Mouse (Mus musculus): ENCODE data around the gene Olfr834. TPM values are rescaled to one million over a fixed set of nuclear protein-coding genes. Genes with fewer than 3 reads are reported as not detected.

The Olfr834 gene
- not detected for polyA plus RNA-seq (2021)

- ChIA-PET POLR2A (no interaction called here), CTCF (no interaction called here)
- ATAC-seq (no peak), DNase-seq (ENCODE audit: low read depth, low spot score) (no peak)
- no peaks in the 10 kb centered on the region for H3K27me3 ChIP-seq
- in situ Hi-C loops (cut with MboI; ENCODE audit: low pct_unique_long_range_greater_than_20kb), result no loop called here
- no peak for TF ChIP-seq CTCF (IDR thresholded peaks at IDR 0.05)
Measured at GRCm38 (mm10) chr9:18987690-18988089, at the start of gene Olfr834. Gene Olfr834, plus strand, starts transcription at chr9:18987990.

- ChIA-PET CTCF (no interaction called here), POLR2A (no interaction called here)
- TF ChIP-seq CTCF (IDR thresholded peaks at IDR 0.05), result no peak
- ATAC-seq (no peak), DNase-seq (ENCODE audit: low read depth, low spot score) (no peak)
- in situ Hi-C loops (cut with MboI; ENCODE audit: low pct_unique_long_range_greater_than_20kb), result no loop called here
- H3K27me3 ChIP-seq, result no peaks in the 10 kb centered on the region
Measured at GRCm38 (mm10) chr9:18962021-18962420, 25.8 kb upstream of the Olfr834 start.

GRCm38 (mm10) chr9:19032435-19032834 is 44.6 kb downstream of the Olfr834 start, which contains the start of gene Olfr835:
Gene Olfr835, plus strand, starts transcription at chr9:19032735.
- TF ChIP-seq CTCF (IDR thresholded peaks at IDR 0.05), result no peak
- ChIA-PET POLR2A (no interaction called here), CTCF (no interaction called here)
- no peaks in the 10 kb centered on the region for H3K27me3 ChIP-seq
- no peak for ATAC-seq
- in situ Hi-C loops (cut with MboI; ENCODE audit: low pct_unique_long_range_greater_than_20kb), result no loop called here
- DNase-seq (ENCODE audit: low read depth, low spot score), result no peak

Other genes starting within 250 kb of the Olfr834 start
- not detected for gene Olfr24, start 224.0 kb upstream of the Olfr834 start, polyA plus RNA-seq (2021)
- gene Olfr828, start 168.5 kb upstream of the Olfr834 start, polyA plus RNA-seq (2021), result not detected
- gene Olfr829, start 133.1 kb upstream of the Olfr834 start, polyA plus RNA-seq (2021), result not detected
- gene Olfr830, start 113.3 kb upstream of the Olfr834 start, polyA plus RNA-seq (2021), result not detected
- not detected for gene Olfr832, start 50.9 kb upstream of the Olfr834 start, polyA plus RNA-seq (2021)
- not detected for gene Olfr835, start 44.7 kb downstream of the Olfr834 start, polyA plus RNA-seq (2021)
- not detected for gene Olfr836, start 132.4 kb downstream of the Olfr834 start, polyA plus RNA-seq (2021)
- not detected for gene Olfr837, start 148.3 kb downstream of the Olfr834 start, polyA plus RNA-seq (2021)
- gene Olfr839-ps1, start 189.3 kb downstream of the Olfr834 start, polyA plus RNA-seq (2021), result 0.01 TPM